Mouse (Mus musculus) CD4-positive naive resting alpha-beta T cell, adult 76 days (primary cell): ENCODE measurements around the gene Asphd2. TPM values are rescaled to one million over a fixed set of nuclear protein-coding genes. Genes with fewer than 3 reads are reported as not detected.

Experiments used
- total RNA-seq: library from RNA; stranded (reverse); gene quantifications from one replicate; pipeline ENCODE4 v1.2.4, GENCODE M21; 2023

Asphd2 gene
- not detected for total RNA-seq

GRCm38 (mm10) chr5:112394779-112395443 lies at the start of gene Asphd2:
Gene Asphd2, minus strand, starts transcription at chr5:112394866.

GRCm38 (mm10) chr5:112355910-112356309 lies 38.8 kb downstream of the Asphd2 start, which contains the start of gene Gm6583:
Gene Gm6583, minus strand, starts transcription at chr5:112356033.

GRCm38 (mm10) chr5:112342463-112343204 lies 52.0 kb downstream of the Asphd2 start, which contains the start of the genes Srrd and Hps4:
Gene Srrd, minus strand, starts transcription at chr5:112343040.
Gene Hps4, plus strand, starts transcription at chr5:112343083.

Other genes starting within 250 kb of the Asphd2 start
- gene Cryba4, start 142.3 kb downstream of the Asphd2 start, total RNA-seq = not detected
- not detected for gene Crybb1, start 139.1 kb downstream of the Asphd2 start, total RNA-seq
- 86.5 TPM for gene Tpst2, start 118.2 kb downstream of the Asphd2 start, total RNA-seq
- gene Tfip11, start 68.5 kb downstream of the Asphd2 start, total RNA-seq = 59.7 TPM
- gene Srrd, start 51.8 kb downstream of the Asphd2 start, total RNA-seq = 32.6 TPM
- 22.2 TPM for gene Hps4, start 51.8 kb downstream of the Asphd2 start, total RNA-seq
- gene Gm6583, start 38.8 kb downstream of the Asphd2 start, total RNA-seq = not detected
- gene Gm6588, start 54.6 kb upstream of the Asphd2 start, total RNA-seq = not detected
- gene Sez6l, start 182.3 kb upstream of the Asphd2 start, total RNA-seq = not detected